Mouse (Mus musculus): ENCODE data around the gene Fam136a. TPM values are rescaled to one million over a fixed set of nuclear protein-coding genes. Genes with fewer than 3 reads are reported as not detected.
A peak's percentile ranks its signal among the peaks of the same experiment; 100 is the strongest.
"Not testable (repeated sequence)": the region's sequence is repeated elsewhere in the genome, so short reads cannot be mapped to it uniquely, and the experiment has no call there.

Gene Fam136a
- total RNA-seq, 2 experiments from 2014 or later: 21.3 to 21.8 TPM

GRCm38 (mm10) chr6:86370093-86370713 lies 4.8 kb downstream of the Fam136a start:
- Histone ChIP-seq H3K27ac (peak overlapping the region; percentile 93), H3K4me3 (no peak overlapping the region)
- no peak for DNase-seq (ENCODE audit: extremely low spot score in 1 of 2, low spot score in 2 of 2)
- TF ChIP-seq CTCF (IDR thresholded peaks at IDR 0.05): peak; percentile 45
- intact Hi-C loops (cut with DNase I): loop anchor here (2.0 kb wide), 1 partner anchor 27 kb away; the partner anchor contains the start of gene Pcyox1

GRCm38 (mm10) chr6:86370764-86371339 lies 5.4 kb downstream of the Fam136a start, which contains the start of gene Snrpg:
Gene Snrpg, plus strand, starts transcription at chr6:86371304.
- intact Hi-C loops (cut with DNase I): loop anchor here (2.0 kb wide), 1 partner anchor 26 kb away; the partner anchor contains the start of gene Pcyox1
- Histone ChIP-seq H3K27ac (peak within 1 kb of the TSS; percentile 93), H3K4me3 (peak within 1 kb of the TSS; percentile 90)
- TF ChIP-seq CTCF (IDR thresholded peaks at IDR 0.05): no peak
- no peak for DNase-seq (ENCODE audit: extremely low spot score in 1 of 2, low spot score in 2 of 2)

DNA sequence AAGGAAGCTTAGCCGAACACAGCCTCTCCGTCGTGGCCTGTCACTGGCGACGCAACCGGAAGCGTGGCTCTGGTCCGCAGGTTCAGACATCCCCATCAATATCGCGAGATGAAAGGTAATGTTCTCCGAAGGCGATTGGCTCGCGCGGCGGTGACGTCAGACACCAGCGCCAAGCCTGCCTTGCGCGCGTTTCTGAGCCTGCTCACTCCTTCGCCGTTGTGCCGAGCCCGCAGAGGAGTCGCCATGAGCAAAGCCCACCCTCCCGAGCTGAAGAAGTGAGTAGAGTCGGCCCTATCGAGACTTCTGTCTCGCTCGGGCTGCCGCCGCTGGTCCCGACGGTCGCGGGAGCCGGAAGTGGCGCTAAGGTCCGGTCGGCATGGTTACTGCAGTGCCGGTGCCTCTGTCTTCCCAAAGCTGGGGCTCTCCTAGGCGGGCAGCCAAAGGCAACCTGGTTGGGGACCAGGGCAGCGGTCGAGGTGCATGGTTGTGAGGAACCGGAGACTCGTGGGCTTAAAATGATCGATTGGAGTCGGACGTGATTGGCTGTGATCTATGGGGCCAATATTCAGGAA lies 6.0 kb downstream of the Fam136a start:
- peak overlapping the region; percentile 93 for H3K27ac ChIP-seq
- no peak for TF ChIP-seq CTCF (IDR thresholded peaks at IDR 0.05)
- peak; percentile 96 to 97 for DNase-seq (ENCODE audit: extremely low spot score in 1 of 2, low spot score in 2 of 2)
- H3K4me3 ChIP-seq: peak overlapping the region; percentile 90
- intact Hi-C loops (cut with DNase I): loop anchor here (2.0 kb wide), 1 partner anchor 25 kb away; the partner anchor contains the start of gene Pcyox1

- Histone ChIP-seq H3K27ac (peak overlapping the region; percentile 83), H3K4me3 (peak overlapping the region; percentile 90)
- DNase-seq (ENCODE audit: extremely low spot score in 1 of 2, low spot score in 2 of 2): no peak
- intact Hi-C loops (cut with DNase I): loop anchor here (2.0 kb wide), 1 partner anchor 25 kb away; the partner anchor contains the start of gene Pcyox1
- TF ChIP-seq CTCF (IDR thresholded peaks at IDR 0.05): no peak
Observed at GRCm38 (mm10) chr6:86371950-86372516, 6.6 kb downstream of the Fam136a start.

GRCm38 (mm10) chr6:86373556-86373955 lies 8.1 kb downstream of the Fam136a start:
- intact Hi-C loops (cut with DNase I): no loop called here
- Histone ChIP-seq H3K4me3 (no peak overlapping the region), H3K27ac (no peak overlapping the region)
- no peak for DNase-seq (ENCODE audit: extremely low spot score in 1 of 2, low spot score in 2 of 2)
- TF ChIP-seq CTCF (IDR thresholded peaks at IDR 0.05): no peak

DNA sequence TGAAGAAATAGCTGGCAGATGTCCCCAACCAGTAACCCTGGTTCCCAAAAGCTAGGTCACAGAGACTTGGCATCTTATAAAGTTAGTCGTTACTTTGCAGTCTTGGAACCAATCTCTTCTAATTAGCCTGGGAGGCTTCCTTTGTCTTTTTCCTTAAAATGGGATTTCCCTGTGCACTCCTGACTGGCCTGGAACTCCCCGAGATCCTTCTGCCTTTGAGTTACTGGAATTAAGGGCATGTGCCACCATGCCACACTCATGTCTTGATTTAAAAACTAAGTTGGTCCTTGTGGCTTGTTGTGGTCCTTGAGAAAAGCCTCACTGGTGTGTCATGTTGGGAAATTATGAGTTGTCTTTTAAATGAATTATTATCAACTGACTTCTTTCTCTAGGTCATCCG lies 12.9 kb downstream of the Fam136a start:
- no peak for TF ChIP-seq CTCF (IDR thresholded peaks at IDR 0.05)
- no peak overlapping the region for H3K4me3 ChIP-seq
- H3K27ac ChIP-seq: no peak overlapping the region
- DNase-seq (ENCODE audit: extremely low spot score in 1 of 2, low spot score in 2 of 2): no peak
- intact Hi-C loops (cut with DNase I): no loop called here

DNA sequence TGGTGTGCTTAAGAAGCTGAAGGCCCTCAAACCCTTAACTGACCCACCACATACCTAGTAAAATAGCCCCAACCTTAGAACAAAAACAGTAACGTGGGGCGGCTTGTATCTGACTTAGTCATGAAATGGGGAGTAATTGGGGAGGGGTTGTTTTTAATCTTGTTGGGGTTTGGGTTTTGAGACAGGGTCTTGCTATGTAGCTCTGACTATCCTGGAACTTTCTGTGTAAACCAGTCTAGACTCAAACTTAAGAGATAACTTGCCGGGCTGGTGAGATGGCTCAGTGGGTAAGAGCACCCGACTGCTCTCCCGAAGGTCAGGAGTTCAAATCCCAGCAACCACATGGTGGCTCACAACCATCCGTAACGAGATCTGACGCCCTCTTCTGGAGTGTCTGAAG lies 14.7 kb downstream of the Fam136a start:
- intact Hi-C loops (cut with DNase I); DNase-seq (ENCODE audit: extremely low spot score in 1 of 2, low spot score in 2 of 2); H3K4me3 ChIP-seq; H3K27ac ChIP-seq: not testable (repeated sequence)

DNA sequence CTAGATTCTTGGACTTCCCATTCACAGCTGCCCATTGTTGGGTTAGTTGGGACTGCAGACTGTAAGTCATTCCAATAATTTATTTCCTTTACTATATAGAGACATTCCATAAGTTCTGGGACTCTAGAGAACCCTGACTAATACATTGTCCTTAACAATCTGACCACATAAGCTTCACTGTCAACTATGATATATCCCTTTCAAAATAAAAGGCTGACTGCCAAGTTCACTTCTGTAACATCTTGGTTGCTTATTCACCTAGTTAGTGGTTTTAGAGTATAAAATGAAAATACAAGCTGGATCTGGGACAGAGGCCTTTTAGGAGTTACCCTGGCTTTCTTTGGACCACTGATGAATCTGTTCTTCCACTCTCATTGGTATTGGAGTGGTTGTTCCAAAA lies 17.1 kb downstream of the Fam136a start:
- Histone ChIP-seq H3K27ac (no peak overlapping the region), H3K4me3 (no peak overlapping the region)
- intact Hi-C loops (cut with DNase I): no loop called here
- no peak for TF ChIP-seq CTCF (IDR thresholded peaks at IDR 0.05)
- DNase-seq (ENCODE audit: extremely low spot score in 1 of 2, low spot score in 2 of 2): no peak

DNA sequence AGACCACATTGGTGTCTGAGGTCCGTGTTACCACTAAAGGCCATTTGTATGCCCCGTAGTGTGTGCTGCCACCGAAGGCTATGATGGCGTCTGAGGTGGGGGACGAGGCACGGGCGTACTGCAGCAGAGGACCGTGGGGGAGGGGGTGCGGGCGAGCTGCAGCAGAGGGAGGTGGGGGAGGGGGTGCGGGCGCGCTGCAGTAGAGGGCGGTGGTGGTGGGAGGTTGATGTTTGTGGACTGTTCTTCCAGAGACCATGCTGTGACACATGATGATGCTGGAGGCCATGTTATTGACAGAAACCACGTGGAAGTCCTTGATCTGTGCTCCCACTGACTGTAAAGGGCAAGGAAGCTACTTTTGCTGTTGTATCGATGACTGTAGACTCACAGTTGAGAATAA lies 17.9 kb downstream of the Fam136a start:
- DNase-seq (ENCODE audit: extremely low spot score in 1 of 2, low spot score in 2 of 2): no peak
- H3K27ac ChIP-seq: no peak overlapping the region
- intact Hi-C loops (cut with DNase I): no loop called here
- no peak overlapping the region for H3K4me3 ChIP-seq
- TF ChIP-seq CTCF (IDR thresholded peaks at IDR 0.05): no peak

DNA sequence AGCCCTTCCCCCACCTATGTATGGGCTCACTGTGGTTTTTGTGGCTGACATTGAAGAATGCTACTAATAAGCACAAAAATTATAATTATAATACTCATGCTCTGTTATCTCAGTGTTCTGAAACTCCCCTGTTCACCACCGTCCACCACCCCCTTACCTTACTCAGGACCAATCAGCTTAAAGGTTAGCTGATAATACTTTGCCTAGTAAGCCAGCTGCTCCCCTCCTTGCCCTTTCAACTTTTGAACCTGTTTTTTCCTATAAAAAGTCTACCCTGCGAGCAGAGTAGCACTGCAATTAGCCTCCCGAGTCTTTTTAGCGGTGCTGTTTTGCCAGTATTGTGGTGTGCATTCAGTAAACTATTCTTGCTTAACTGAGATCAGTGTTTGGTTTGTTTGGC lies 19.2 kb downstream of the Fam136a start:
- no peak for TF ChIP-seq CTCF (IDR thresholded peaks at IDR 0.05)
- H3K27ac ChIP-seq: no peak overlapping the region
- intact Hi-C loops (cut with DNase I): no loop called here

DNA sequence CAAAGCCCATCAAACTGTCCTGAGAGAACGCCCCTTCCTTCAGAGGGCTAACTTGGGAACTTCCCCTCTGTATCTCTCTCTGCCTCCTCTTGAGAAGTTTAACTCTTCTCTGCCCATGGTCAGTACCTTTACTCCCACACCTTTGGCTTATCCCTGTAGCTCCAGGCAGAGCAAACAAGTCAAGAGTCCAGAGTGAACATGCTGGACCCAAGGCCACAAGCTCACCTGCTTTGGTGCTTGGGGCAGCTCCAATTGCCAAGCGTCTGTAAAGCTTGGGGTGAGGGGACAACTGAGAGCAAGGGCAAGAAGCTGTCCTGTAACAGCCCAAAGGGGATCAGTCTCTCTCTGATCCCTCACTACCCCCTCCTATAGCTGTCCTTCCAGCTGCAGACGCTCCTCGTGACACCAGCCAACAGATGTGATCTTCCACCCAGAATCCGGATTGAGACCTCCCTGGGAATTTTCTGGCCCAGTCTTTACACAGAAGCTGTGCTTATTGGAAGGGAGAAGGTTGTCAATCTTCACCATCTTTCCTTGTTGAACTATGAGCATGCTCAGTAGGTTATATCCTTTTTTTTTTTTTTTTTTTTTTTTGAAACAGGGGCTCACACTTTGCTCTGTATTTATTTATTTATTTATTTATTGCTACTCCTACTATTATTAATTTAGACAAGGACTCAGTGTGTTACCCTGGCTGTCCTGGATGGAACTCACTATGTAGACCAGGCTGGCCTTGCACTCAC lies 20.1 kb downstream of the Fam136a start:
- Histone ChIP-seq H3K4me3 (no peak overlapping the region), H3K27ac (no peak overlapping the region)
- no peak for TF ChIP-seq CTCF (IDR thresholded peaks at IDR 0.05)
- DNase-seq (ENCODE audit: extremely low spot score in 1 of 2, low spot score in 2 of 2): no peak
- intact Hi-C loops (cut with DNase I): no loop called here

More for the DNA sequence above, 19.2 kb downstream of the Fam136a start:
- DNase-seq (ENCODE audit: extremely low spot score in 1 of 2, low spot score in 2 of 2): no peak
- H3K4me3 ChIP-seq: no peak overlapping the region
